Mouse (Mus musculus) hindbrain, embryonic 14.5 days (tissue): ENCODE results near the gene Cpm. TPM values are rescaled to one million over a fixed set of nuclear protein-coding genes. Genes with fewer than 3 reads are reported as not detected.

Source experiments
- ATAC-seq: fragments of 200-750 bp; cut with Nextera tagmentation; 2 replicates; pipeline ENCODE4 v1.8.0; 2017; ENCODE audit warnings: moderate number of reproducible peaks, mild to moderate bottlenecking, moderate TSS enrichment, moderate library complexity; ENCODE audit not compliant: low FRiP score
- DNase-seq: peaks from one replicate; pipeline ENCODE4 v3.0.0-alpha.2; 2015; ENCODE audit warnings: low spot score
- H3K27ac ChIP-seq: fragments of 300-500 bp; sonication (generic); 2 replicates; pipeline ENCODE4 v1.5.1; 2014; ENCODE audit warnings: mild to moderate bottlenecking, moderate library complexity
- H3K27me3 ChIP-seq: fragments of 300-500 bp; sonication (generic); 2 replicates; pipeline ENCODE4 v1.6.1; 2014; ENCODE audit warnings: mild to moderate bottlenecking, low read length, mixed read lengths; ENCODE audit not compliant: control insufficient read depth, insufficient read depth
- H3K36me3 ChIP-seq: fragments of 300-500 bp; sonication (generic); replicated peaks from 2 replicates; pipeline ENCODE4 v1.6.1; 2014; ENCODE audit not compliant: control insufficient read depth, insufficient read depth
- H3K4me1 ChIP-seq: fragments of 300-500 bp; sonication (generic); replicated peaks from 2 replicates; pipeline ENCODE4 v1.6.1; 2014; ENCODE audit warnings: antibody characterized with exemption, low read length, mixed read lengths; ENCODE audit not compliant: control insufficient read depth, insufficient read depth
- H3K4me2 ChIP-seq: fragments of 300-500 bp; sonication (generic); replicated peaks from 2 replicates; pipeline ENCODE4 v1.6.1; 2014; ENCODE audit warnings: mild to moderate bottlenecking, moderate library complexity
- H3K4me3 ChIP-seq: fragments of 300-500 bp; sonication (generic); replicated peaks from 2 replicates; pipeline ENCODE4 v1.5.1; 2014; ENCODE audit warnings: mild to moderate bottlenecking, low read length
- H3K9ac ChIP-seq: fragments of 300-500 bp; sonication (generic); 2 replicates; pipeline ENCODE4 v1.6.1; 2014
- H3K9me3 ChIP-seq: fragments of 300-500 bp; sonication (generic); 2 replicates; pipeline ENCODE4 v1.6.1; 2016; ENCODE audit warnings: low read length; ENCODE audit not compliant: control insufficient read depth
- WGBS: fragments of 180-500 bp; shearing (Covaris S2); extraction: QIAGEN DNeasy Blood & Tissue Kit; methylation state at CpG from one replicate; pipeline ENCODE4 v1.1.7; 2014; 5-methylcytosine and 5-hydroxymethylcytosine counted together
- polyA plus RNA-seq: library from polyadenylated mRNA; unstranded; fragments of >200 nt; fragmentation: Nextera tagmentation; extraction: Ambion mirVana; gene quantifications from 2 replicates; pipeline ENCODE4 v1.2.1, GENCODE M21; 2014

Gene Cpm
- polyA plus RNA-seq, 1 experiment from 2014 or later = 3.0 TPM

DNA sequence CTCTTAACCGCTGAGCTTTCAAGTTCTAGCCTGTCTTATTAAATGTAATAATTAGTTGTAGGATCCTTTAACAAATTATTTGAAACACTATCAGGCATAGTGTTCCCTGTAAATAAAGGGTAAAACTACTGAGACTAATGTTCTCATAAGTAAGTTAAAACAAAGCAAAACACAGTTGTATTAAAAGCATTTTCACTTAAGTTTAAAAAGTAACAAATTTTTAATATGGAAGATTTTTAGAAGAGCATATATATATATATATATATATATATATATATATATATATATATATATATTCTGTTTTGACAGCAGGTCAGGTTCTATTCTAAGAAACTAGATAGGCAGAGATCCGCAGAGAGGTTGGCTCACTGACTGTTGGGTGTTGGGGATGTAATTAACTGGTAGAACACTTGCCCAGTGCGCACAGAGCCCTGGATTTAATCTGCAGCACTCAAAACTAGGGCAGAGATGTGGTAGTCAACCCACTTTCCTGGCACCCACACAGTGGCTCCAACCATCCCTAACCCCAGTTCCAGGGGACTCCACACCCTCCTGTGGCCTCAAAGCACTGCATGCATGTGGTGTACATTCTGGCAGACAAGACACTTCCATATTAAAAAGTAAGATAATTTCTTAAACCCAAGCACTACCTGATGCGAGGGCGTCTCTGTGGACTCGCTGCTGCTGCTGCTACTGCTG lies 65.1 kb downstream of the Cpm start:
- Histone ChIP-seq H3K4me1 (no peaks in the 10 kb centered on the region), H3K4me3 (no peak overlapping the region), H3K36me3 (peaks cover 94% of the 10 kb centered on the region), H3K9ac (no peak overlapping the region), H3K27ac (no peak overlapping the region), H3K4me2 (no peak overlapping the region), H3K27me3 (no peaks in the 10 kb centered on the region), H3K9me3 (no peaks in the 10 kb centered on the region)
- DNase-seq (no peak), ATAC-seq (no peak)
- 95% methylated on average over 6 of the region's 6 CpGs for WGBS

- 96% methylated on average over 4 of the region's 4 CpGs for WGBS
- Histone ChIP-seq H3K27ac (no peak overlapping the region), H3K4me1 (no peaks in the 10 kb centered on the region), H3K4me2 (no peak overlapping the region), H3K9me3 (no peaks in the 10 kb centered on the region), H3K9ac (no peak overlapping the region), H3K36me3 (peaks cover 94% of the 10 kb centered on the region), H3K4me3 (no peak overlapping the region), H3K27me3 (no peaks in the 10 kb centered on the region)
- DNase-seq = no peak
- ATAC-seq = no peak
These were observed 65.7 kb downstream of the Cpm start for GRCm38 (mm10) chr10:117695027-117695426.

DNA sequence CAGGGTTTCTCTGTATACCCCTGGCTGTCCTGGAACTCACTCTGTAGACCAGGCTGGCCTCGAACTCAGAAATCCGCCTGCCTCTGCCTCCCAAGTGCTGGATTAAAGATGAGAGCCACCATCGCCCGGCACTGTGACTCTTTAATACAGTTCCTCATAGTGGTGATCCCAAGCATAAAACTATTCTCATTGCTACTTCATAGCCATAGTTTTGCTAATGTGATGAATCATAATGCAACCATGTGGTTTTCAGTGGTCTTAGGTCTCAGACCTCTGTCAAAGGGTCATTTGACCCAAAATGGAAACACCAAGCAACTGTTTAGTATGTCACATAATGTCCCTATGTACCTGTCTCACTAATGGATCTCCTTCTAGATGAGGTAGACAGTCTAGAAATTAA lies 66.3 kb downstream of the Cpm start:
- DNase-seq (no peak), ATAC-seq (no peak)
- Histone ChIP-seq H3K4me1 (no peaks in the 10 kb centered on the region), H3K36me3 (peaks cover 94% of the 10 kb centered on the region), H3K27ac (no peak overlapping the region), H3K27me3 (no peaks in the 10 kb centered on the region), H3K4me2 (no peak overlapping the region), H3K9ac (no peak overlapping the region), H3K4me3 (no peak overlapping the region), H3K9me3 (no peaks in the 10 kb centered on the region)
- 96% methylated on average over 4 of the region's 4 CpGs for WGBS

DNA sequence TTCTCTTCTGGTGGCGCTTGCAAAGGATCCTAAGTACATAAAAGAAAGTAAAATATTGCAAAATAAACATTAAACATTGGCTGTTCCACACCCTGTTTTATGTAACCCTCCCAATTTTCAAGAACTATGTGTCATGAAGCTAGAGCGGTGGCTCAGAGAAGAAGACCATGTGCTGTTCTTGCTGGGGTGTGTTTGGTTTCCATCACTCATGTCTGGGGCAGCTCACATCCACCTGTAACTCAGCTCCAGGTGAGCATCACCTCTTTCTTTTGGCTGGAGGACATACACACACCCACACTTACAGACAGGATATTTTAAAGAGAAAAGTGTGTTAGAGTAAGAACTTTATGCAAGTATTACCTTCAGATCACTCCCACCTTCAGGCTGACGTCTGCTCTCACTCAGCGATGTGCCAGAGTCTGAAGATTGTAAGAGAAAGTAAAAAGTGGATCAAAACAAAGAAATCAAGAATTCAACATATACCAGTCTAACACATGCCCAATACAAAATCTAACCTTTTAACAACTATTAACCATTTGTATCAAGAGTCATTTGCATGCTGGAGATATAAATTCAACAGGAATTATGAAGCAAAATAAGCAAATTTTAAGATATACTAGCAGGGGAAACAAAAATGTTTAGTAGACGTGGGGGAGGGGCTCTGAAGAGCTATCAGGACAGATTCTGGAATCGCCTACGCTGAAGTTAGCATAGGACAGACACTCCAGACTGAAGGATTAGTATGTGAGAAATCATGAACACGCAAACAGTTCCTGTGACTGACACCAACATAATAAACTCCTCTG lies 66.9 kb downstream of the Cpm start:
- Histone ChIP-seq H3K4me2 (no peak overlapping the region), H3K36me3 (peaks cover 94% of the 10 kb centered on the region), H3K9ac (no peak overlapping the region), H3K4me3 (no peak overlapping the region), H3K4me1 (no peaks in the 10 kb centered on the region), H3K27ac (no peak overlapping the region), H3K9me3 (no peaks in the 10 kb centered on the region), H3K27me3 (no peaks in the 10 kb centered on the region)
- no peak for ATAC-seq
- no peak for DNase-seq
- 94% methylated on average over 8 of the region's 8 CpGs for WGBS

DNA sequence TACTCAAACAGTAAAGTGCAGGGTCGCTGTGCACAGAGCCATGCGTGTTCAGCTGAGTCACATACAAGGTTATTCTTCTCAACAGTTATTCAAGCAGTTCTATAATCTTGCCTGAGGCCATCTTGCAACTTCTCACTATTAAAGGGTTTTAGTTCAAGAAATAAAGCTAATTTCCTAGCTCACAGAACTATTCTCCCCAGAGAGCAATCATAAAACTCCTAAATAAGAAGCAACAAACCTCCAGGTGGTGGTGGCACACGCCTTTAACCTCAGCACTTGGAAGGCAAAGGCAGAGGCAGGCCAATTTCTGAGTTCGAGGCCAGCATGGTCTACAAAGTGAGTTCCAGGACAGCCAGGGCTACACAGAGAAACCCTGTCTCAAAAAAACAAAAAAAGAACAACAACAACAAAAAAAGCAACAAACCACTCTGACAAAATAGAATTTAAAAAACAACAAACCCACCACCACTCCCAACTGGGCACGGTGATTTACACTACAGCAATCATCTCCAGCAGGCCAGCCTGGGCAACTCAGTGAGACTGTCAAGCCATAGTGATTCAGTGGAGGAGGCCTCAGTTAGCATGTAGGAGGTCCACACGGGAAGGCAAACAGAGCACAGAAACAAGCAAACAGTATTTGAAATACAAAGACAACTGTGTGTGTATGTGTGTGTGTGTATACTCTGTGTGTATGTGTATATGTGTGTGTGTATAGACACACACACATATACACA lies 67.7 kb downstream of the Cpm start:
- H3K4me2 ChIP-seq = no peak overlapping the region
- H3K4me1 ChIP-seq = no peaks in the 10 kb centered on the region
- H3K4me3 ChIP-seq = no peak overlapping the region
- H3K36me3 ChIP-seq = peaks cover 94% of the 10 kb centered on the region
- no peaks in the 10 kb centered on the region for H3K9me3 ChIP-seq
- H3K27ac ChIP-seq = no peak overlapping the region
- ATAC-seq (no peak), DNase-seq (no peak)
- H3K27me3 ChIP-seq = no peaks in the 10 kb centered on the region
- no peak overlapping the region for H3K9ac ChIP-seq
- 97% methylated on average over 6 of the region's 6 CpGs for WGBS

DNA sequence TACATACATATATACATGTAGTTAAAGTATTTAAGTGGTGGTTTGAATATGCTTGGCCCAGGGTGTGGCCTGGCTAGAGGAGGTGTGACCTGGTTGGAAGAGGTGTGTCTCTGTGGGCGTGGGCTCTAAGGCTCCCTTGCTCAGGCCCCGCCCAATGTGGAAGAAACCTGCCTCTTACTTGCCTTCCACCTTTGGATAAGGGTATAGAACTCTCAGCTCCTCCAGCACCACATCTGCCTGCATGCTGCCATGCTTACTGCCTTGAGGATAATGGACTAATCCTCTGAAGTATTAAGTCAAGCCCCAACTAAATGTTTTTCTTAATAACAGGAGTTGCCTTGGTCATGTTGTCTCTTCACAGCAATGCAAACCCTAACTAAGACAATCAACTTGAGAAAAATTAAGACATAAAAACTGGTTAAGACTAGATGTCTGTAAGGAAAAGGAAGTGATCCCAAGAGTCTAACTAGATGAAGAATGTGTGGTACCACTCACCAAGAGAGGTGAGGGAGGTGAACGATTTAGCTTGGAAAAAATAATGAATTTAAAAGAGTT lies 68.3 kb downstream of the Cpm start:
- no peak overlapping the region for H3K4me3 ChIP-seq
- H3K9ac ChIP-seq = no peak overlapping the region
- no peak overlapping the region for H3K4me2 ChIP-seq
- DNase-seq = no peak
- H3K27me3 ChIP-seq = no peaks in the 10 kb centered on the region
- H3K4me1 ChIP-seq = no peaks in the 10 kb centered on the region
- no peak for ATAC-seq
- no peaks in the 10 kb centered on the region for H3K9me3 ChIP-seq
- H3K27ac ChIP-seq = no peak overlapping the region
- peaks cover 92% of the 10 kb centered on the region for H3K36me3 ChIP-seq
- WGBS = 96% methylated on average over 3 of the region's 3 CpGs

DNA sequence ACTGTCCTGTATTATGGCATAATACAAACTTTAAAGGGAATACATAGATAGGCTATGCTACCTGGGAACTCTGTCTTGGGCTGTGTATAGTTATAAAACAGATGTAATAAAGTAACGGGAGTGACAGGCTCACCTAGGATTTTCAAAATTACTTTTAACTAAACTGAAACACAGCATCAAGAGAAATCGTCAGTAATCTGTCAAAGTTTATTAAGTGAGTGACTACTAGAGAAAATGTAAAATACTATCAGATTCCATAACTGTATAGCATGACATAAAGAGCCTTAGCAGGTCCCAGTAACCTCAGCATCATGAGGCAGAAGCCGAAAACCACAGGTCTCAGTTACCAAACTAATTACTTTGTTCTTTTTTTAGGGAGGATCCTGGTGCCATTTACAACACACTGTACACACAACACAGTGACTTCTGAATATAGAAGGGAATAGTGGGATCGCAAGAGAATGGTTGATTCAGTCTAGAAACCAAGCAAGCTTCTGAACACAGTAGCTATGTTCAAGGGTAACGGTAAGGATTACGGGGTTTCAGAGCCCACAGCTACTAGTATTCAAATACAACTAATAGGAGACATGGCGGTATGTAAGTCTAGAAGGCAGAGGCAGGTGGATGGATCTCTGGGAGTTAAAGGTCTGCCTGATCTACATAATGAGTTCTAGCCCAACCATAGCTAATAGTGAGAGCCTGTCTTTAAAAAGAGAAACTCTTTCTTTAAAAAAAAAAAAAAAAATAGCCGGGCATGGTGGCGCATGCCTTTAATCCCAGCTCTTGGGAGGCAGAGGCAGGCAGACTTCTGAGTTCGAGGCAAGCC lies 69.2 kb downstream of the Cpm start:
- 97% methylated on average over 10 of the region's 10 CpGs for WGBS
- H3K4me1 ChIP-seq = no peaks in the 10 kb centered on the region

GRCm38 (mm10) chr10:117699914-117700313 lies 70.6 kb downstream of the Cpm start:
- H3K9ac ChIP-seq = no peak overlapping the region
- H3K4me3 ChIP-seq = no peak overlapping the region
- 98% methylated on average over 4 of the region's 4 CpGs for WGBS
- H3K27me3 ChIP-seq = no peaks in the 10 kb centered on the region
- H3K36me3 ChIP-seq = peaks cover 97% of the 10 kb centered on the region
- H3K9me3 ChIP-seq = no peaks in the 10 kb centered on the region
- no peak overlapping the region for H3K4me2 ChIP-seq
- no peak overlapping the region for H3K27ac ChIP-seq
- DNase-seq = no peak
- no peak for ATAC-seq
- no peaks in the 10 kb centered on the region for H3K4me1 ChIP-seq

More for the DNA sequence above, 69.2 kb downstream of the Cpm start:
- Histone ChIP-seq H3K9me3 (no peaks in the 10 kb centered on the region), H3K4me3 (no peak overlapping the region), H3K36me3 (peaks cover 95% of the 10 kb centered on the region), H3K4me2 (no peak overlapping the region), H3K9ac (no peak overlapping the region), H3K27ac (no peak overlapping the region), H3K27me3 (no peaks in the 10 kb centered on the region)
- DNase-seq (no peak), ATAC-seq (no peak)
